Mouse (Mus musculus) spleen, embryonic (tissue): ENCODE data around the gene Plekha1.

ENCODE experiments used
- CTCF ChIA-PET: fragments of 350-600 bp; sonication (Branson Sonifier 250); formaldehyde crosslinking; loops from one replicate; lab custom pipeline; 2022; lab: Charles Lee

Plekha1 gene

GRCm38 (mm10) chr7:130914693-130915363 is 49.3 kb downstream of the Plekha1 start:
- CTCF ChIA-PET, result interaction anchor here (1.0 kb wide), 1 partner anchor 144 kb away, joined by 3 read pairs; no protein-coding TSS in a partner anchor

- CTCF ChIA-PET, result no interaction called here
Observed at GRCm38 (mm10) chr7:130918260-130918659, 52.7 kb downstream of the Plekha1 start.

- CTCF ChIA-PET, result no interaction called here
Observed at GRCm38 (mm10) chr7:130922981-130923731, 57.6 kb downstream of the Plekha1 start.

GRCm38 (mm10) chr7:130930401-130930800 is 64.8 kb downstream of the Plekha1 start:
- CTCF ChIA-PET, result interaction anchor here (1.0 kb wide), 1 partner anchor 168 kb away, joined by 3 read pairs; no protein-coding TSS in a partner anchor

GRCm38 (mm10) chr7:130932921-130933320 is 67.4 kb downstream of the Plekha1 start:
- CTCF ChIA-PET, result no interaction called here

GRCm38 (mm10) chr7:130934654-130935053 is 69.1 kb downstream of the Plekha1 start:
- CTCF ChIA-PET, result no interaction called here

- CTCF ChIA-PET, result no interaction called here
Observed at GRCm38 (mm10) chr7:130935421-130935792, 69.9 kb downstream of the Plekha1 start.

GRCm38 (mm10) chr7:130935793-130936471 is 70.4 kb downstream of the Plekha1 start, which contains the start of gene Htra1:
Gene Htra1, plus strand, starts transcription at chr7:130936111.
- CTCF ChIA-PET, result no interaction called here

- CTCF ChIA-PET, result no interaction called here
Observed at GRCm38 (mm10) chr7:130936472-130936951, 71.0 kb downstream of the Plekha1 start.

- CTCF ChIA-PET, result no interaction called here
Observed at GRCm38 (mm10) chr7:130937266-130937841, 71.8 kb downstream of the Plekha1 start.

- CTCF ChIA-PET, result no interaction called here
Observed at GRCm38 (mm10) chr7:130938005-130938404, 72.4 kb downstream of the Plekha1 start.

- CTCF ChIA-PET, result no interaction called here
Observed at GRCm38 (mm10) chr7:130938896-130939295, 73.3 kb downstream of the Plekha1 start.

GRCm38 (mm10) chr7:130940733-130941132 is 75.2 kb downstream of the Plekha1 start:
- CTCF ChIA-PET, result no interaction called here

- CTCF ChIA-PET, result no interaction called here
Observed at GRCm38 (mm10) chr7:130943280-130943895, 77.8 kb downstream of the Plekha1 start.

GRCm38 (mm10) chr7:130944766-130945475 is 79.4 kb downstream of the Plekha1 start:
- CTCF ChIA-PET, result no interaction called here

- CTCF ChIA-PET, result no interaction called here
Observed at GRCm38 (mm10) chr7:130945730-130946129, 80.2 kb downstream of the Plekha1 start.

- CTCF ChIA-PET, result no interaction called here
Observed at GRCm38 (mm10) chr7:130946303-130946702, 80.7 kb downstream of the Plekha1 start.

GRCm38 (mm10) chr7:130948563-130949208 is 83.1 kb downstream of the Plekha1 start:
- CTCF ChIA-PET, result no interaction called here

- CTCF ChIA-PET, result no interaction called here
Observed at GRCm38 (mm10) chr7:130949331-130949751, 83.8 kb downstream of the Plekha1 start.

- CTCF ChIA-PET, result no interaction called here
Observed at GRCm38 (mm10) chr7:130950482-130950881, 84.9 kb downstream of the Plekha1 start.
